In the genomic region with DNA sequence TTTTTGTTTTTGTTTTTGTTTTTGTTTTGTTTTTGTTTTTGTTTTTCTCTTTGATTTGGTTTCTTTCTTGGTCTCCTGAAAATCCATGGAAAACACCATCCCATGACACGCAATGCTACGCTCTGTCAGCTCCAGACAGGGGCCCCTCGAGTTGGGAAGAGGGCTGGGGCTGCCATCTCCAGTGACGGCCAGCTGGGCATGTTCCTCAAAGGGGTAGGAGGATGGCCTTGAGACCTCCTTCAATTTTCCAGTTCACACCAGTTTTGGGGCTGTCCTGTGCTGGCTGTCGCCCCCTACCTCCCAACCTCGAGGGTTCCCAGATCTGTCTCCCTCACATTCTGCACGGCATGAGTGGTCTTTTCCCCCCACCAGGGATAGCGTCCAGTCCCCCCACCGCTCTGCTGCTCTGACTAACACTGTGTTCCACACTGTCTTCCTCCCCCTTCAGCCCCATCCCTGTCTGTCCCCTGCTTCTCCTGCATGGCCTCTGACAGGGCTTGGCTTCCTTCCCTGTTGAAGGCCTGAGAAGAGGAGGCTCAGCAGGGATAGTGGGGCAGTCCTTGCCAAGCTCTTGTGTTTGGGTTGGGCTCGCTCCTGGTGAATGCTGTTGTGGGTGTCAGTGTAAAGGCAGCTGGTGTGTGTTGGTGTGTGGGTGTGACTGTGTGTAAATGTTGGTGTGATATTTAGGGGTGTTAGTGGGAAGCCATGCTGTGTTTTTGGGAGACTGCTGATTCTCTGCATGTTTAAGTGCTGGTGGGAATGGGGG, we compare ENCODE assay signal across 8 mouse cellular contexts. TPM values are rescaled to one million over a fixed set of nuclear protein-coding genes. Genes with fewer than 3 reads are reported as not detected.
DNase-seq lines count a peak whose midpoint lies in the region; ATAC-seq lines count a peak whose summit lies in the region.

No protein-coding gene starts in this region.

- no peak overlapping the region for H3K4me3 ChIP-seq in kidney, embryonic 15.5 days (replicated peaks)
- H3K4me3 ChIP-seq in neural tube, embryonic 15.5 days (replicated peaks): no peak overlapping the region

- no peaks in the 10 kb centered on the region for H3K9me3 ChIP-seq in kidney, embryonic 15.5 days (replicated peaks)
- no peaks in the 10 kb centered on the region for H3K9me3 ChIP-seq in neural tube, embryonic 15.5 days (replicated peaks)

- no peak overlapping the region for H3K4me2 ChIP-seq in kidney, embryonic 15.5 days
- no peak overlapping the region for H3K4me2 ChIP-seq in neural tube, embryonic 15.5 days

- no peak for DNase-seq in kidney, postnatal 25 days
- DNase-seq in cerebellum, adult 9-11 months: peak; percentile 69
- DNase-seq in layer of hippocampus, adult 9-10 months (ENCODE audit: low spot score): peak; percentile 75
- no peak for DNase-seq in c-Kit-positive CD71-positive TER-119-positive erythroid progenitor cells, embryonic 14.5 days (ENCODE audit: low spot score)
- DNase-seq in gastrocnemius, adult 8-10 months (ENCODE audit: low spot score in 2 of 2): no peak

- H3K27me3 ChIP-seq in kidney, embryonic 15.5 days: no peaks in the 10 kb centered on the region
- no peaks in the 10 kb centered on the region for H3K27me3 ChIP-seq in neural tube, embryonic 15.5 days (replicated peaks)

- no peak overlapping the region for H3K9ac ChIP-seq in kidney, embryonic 15.5 days
- H3K9ac ChIP-seq in neural tube, embryonic 15.5 days (replicated peaks): no peak overlapping the region

- 0 out of 2 replicates have a peak, but pooled peaks have one; percentile 33 for ATAC-seq in kidney, embryonic 15.5 days (replicated peaks; ENCODE audit: low FRiP score)
- peak; percentile 39; the same call in 1 of the 2 replicates for ATAC-seq in neural tube, embryonic 15.5 days (ENCODE audit: low FRiP score)
- no peak for ATAC-seq in megakaryocyte-erythroid progenitor cell, adult 5-6 weeks (replicated peaks; ENCODE audit: low FRiP score, low TSS enrichment, poor library complexity, severe bottlenecking)

- peaks cover 29% of the 10 kb centered on the region for H3K4me1 ChIP-seq in kidney, embryonic 15.5 days
- peaks cover 14% of the 10 kb centered on the region for H3K4me1 ChIP-seq in neural tube, embryonic 15.5 days

- 47% methylated on average over 10 of the region's 10 CpGs for WGBS in kidney, embryonic 15.5 days
- WGBS in neural tube, embryonic 15.5 days: 48% methylated on average over 10 of the region's 10 CpGs

- H3K36me3 ChIP-seq in kidney, embryonic 15.5 days: no peaks in the 10 kb centered on the region
- 0 out of 2 replicates have a peak, but pooled peaks cover 7% of the 10 kb centered on the region for H3K36me3 ChIP-seq in neural tube, embryonic 15.5 days

- H3K27ac ChIP-seq in kidney, embryonic 15.5 days: 0 out of 2 replicates have a peak overlapping the region, but pooled peaks have one; percentile 13
- peak overlapping the region; percentile 54 for H3K27ac ChIP-seq in neural tube, embryonic 15.5 days (replicated peaks)

RNA-seq across cellular contexts. Expression of gene Nrxn2, which starts 46.0 kb away (rescaled TPM):
- polyA plus RNA-seq in kidney, embryonic 15.5 days (2015; fragmentation: Nextera tagmentation; extraction: Ambion mirVana): 6.3 TPM in 2 replicates
- 31.3 and 45.7 TPM in 2 replicates for polyA plus RNA-seq in neural tube, embryonic 15.5 days (2015; fragmentation: Nextera tagmentation; extraction: Ambion mirVana)
- total RNA-seq in gastrocnemius, adult 8-10 months (2022): 1 to 10 TPM in 2 of 4 experiments, under 1 TPM in 2; 0.31 to 1.8 (median 1.0) TPM
- total RNA-seq in megakaryocyte-erythroid progenitor cell, adult 5-6 weeks (2014; fragmentation: Nextera tagmentation): not detected in 2 replicates
- total RNA-seq in megakaryocyte-erythroid progenitor cell, adult 5-6 weeks (2017): not detected in 2 replicates

Comparison
In these comparisons a context has a peak if more than half of its experiments do, and no peak if none do; other contexts are left out.
1. DNase-seq: peak in cerebellum, adult 9-11 months (single experiment) and layer of hippocampus, adult 9-10 months (single experiment); none in kidney, postnatal 25 days (0 of 2), c-Kit-positive CD71-positive TER-119-positive erythroid progenitor cells, embryonic 14.5 days (single experiment) and gastrocnemius, adult 8-10 months (0 of 2).